Mouse (Mus musculus) cerebellum, adult 2 months (tissue): ENCODE results near the gene Cbfa2t2. TPM values are rescaled to one million over a fixed set of nuclear protein-coding genes. Genes with fewer than 3 reads are reported as not detected.

Experiments used
- DNase-seq, 2 experiments: peaks; one replicate each; pipeline ENCODE4 v3.0.0; 2021
- H3K27ac ChIP-seq: fragments of 200-500 bp; 2 replicates; pipeline ENCODE4 v1.5.1; 2012; ENCODE audit warnings: low read length, control low read depth, inconsistent platforms; ENCODE audit not compliant: insufficient read depth
- H3K27me3 ChIP-seq: fragments of 200-500 bp; 2 replicates; pipeline ENCODE4 v1.6.1; 2012; ENCODE audit warnings: inconsistent platforms, mild to moderate bottlenecking, low read length, moderate library complexity; ENCODE audit not compliant: control insufficient read depth, insufficient read depth
- H3K4me1 ChIP-seq: fragments of 200-500 bp; 2 replicates; pipeline ENCODE4 v1.6.1; 2011; ENCODE audit warnings: low read length; ENCODE audit not compliant: control insufficient read depth, insufficient read depth
- H3K4me3 ChIP-seq: fragments of 200-500 bp; replicated peaks from 2 replicates; pipeline ENCODE3; 2011; ENCODE audit warnings: mild to moderate bottlenecking, low read depth, low read length, control low read depth; ENCODE audit not compliant: insufficient read depth
- CTCF ChIP-seq: fragments of 200-500 bp; IDR thresholded peaks from 2 replicates; pipeline ENCODE4 v1.5.1; 2011; ENCODE audit warnings: low read depth, mild to moderate bottlenecking, control low read depth, low read length, moderate library complexity, borderline replicate concordance; ENCODE audit not compliant: insufficient read depth
- POLR2A ChIP-seq: fragments of 200-500 bp; IDR thresholded peaks from 2 replicates; pipeline ENCODE4 v1.6.1; 2011; ENCODE audit warnings: low read length, control low read depth, borderline replicate concordance; ENCODE audit not compliant: insufficient read depth
- WGBS: fragments of 180-500 bp; shearing (Covaris S2); methylation state at CpG from one replicate; pipeline ENCODE4 v1.1.7; 2018; 5-methylcytosine and 5-hydroxymethylcytosine counted together
- polyA plus RNA-seq: library from polyadenylated mRNA; depleted of rRNA; stranded (reverse); fragments of >200 nt; gene quantifications from 2 replicates; pipeline ENCODE4 v1.2.3, GENCODE M21; 2012

The Cbfa2t2 gene
- polyA plus RNA-seq, 1 experiment: 31.5 TPM

GRCm38 (mm10) chr2:154549127-154549885 lies 113.0 kb downstream of the Cbfa2t2 start:
- Histone ChIP-seq H3K27ac (no peak overlapping the region), H3K27me3 (no peaks in the 10 kb centered on the region), H3K4me1 (peaks cover 20% of the 10 kb centered on the region), H3K4me3 (no peak overlapping the region)
- DNase-seq: peak in 1 of 2 experiments; percentile 32
- WGBS: 29% methylated on average over 47 of the region's 48 CpGs
- no peak for TF ChIP-seq CTCF
- no peak for TF ChIP-seq POLR2A

- H3K27ac ChIP-seq: no peak overlapping the region
These were observed 113.6 kb downstream of the Cbfa2t2 start for GRCm38 (mm10) chr2:154549886-154550189.

GRCm38 (mm10) chr2:154550937-154551336 lies 114.7 kb downstream of the Cbfa2t2 start:
- TF ChIP-seq CTCF (no peak), POLR2A (no peak)
- H3K27ac ChIP-seq: no peak overlapping the region
- H3K4me1 ChIP-seq: peaks cover 19% of the 10 kb centered on the region
- no peak for DNase-seq
- WGBS: 50% methylated on average over 2 of the region's 2 CpGs
- no peak overlapping the region for H3K4me3 ChIP-seq
- no peaks in the 10 kb centered on the region for H3K27me3 ChIP-seq

More at GRCm38 (mm10) chr2:154549886-154550189, 113.6 kb downstream of the Cbfa2t2 start:
- no peak overlapping the region for H3K4me3 ChIP-seq
- TF ChIP-seq POLR2A: no peak
- no peak for TF ChIP-seq CTCF
- peaks cover 19% of the 10 kb centered on the region for H3K4me1 ChIP-seq
- H3K27me3 ChIP-seq: no peaks in the 10 kb centered on the region
- no peak for DNase-seq
- 18% methylated on average over 20 of the region's 20 CpGs for WGBS

- DNase-seq: peak in 1 of 2 experiments; percentile 12
- WGBS: 89% methylated on average over 4 of the region's 4 CpGs
- peak within 1 kb of the TSS; percentile 33 for H3K4me3 ChIP-seq
- peaks cover 19% of the 10 kb centered on the region for H3K4me1 ChIP-seq
- 0 out of 2 replicates have a peak within 1 kb of the TSS, but pooled peaks have one; percentile 10 for H3K27ac ChIP-seq
- no peaks in the 10 kb centered on the region for H3K27me3 ChIP-seq
- TF ChIP-seq CTCF (no peak), POLR2A (no peak)
These were observed 115.2 kb downstream of the Cbfa2t2 start, which contains the start of gene Actl10 for GRCm38 (mm10) chr2:154551476-154551875. Actl10 (plus strand) TSS chr2:154551776.

GRCm38 (mm10) chr2:154551927-154552326 lies 115.6 kb downstream of the Cbfa2t2 start:
- H3K4me1 ChIP-seq: peaks cover 19% of the 10 kb centered on the region
- TF ChIP-seq CTCF (no peak), POLR2A (no peak)
- H3K27me3 ChIP-seq: no peaks in the 10 kb centered on the region
- H3K27ac ChIP-seq: no peak overlapping the region
- 22% methylated on average over 21 of the region's 21 CpGs for whole genome bisulfite sequencing
- DNase-seq: peak in 1 of 2 experiments; percentile 37
- H3K4me3 ChIP-seq: peak overlapping the region; percentile 33

- Histone ChIP-seq H3K4me1 (peaks cover 23% of the 10 kb centered on the region), H3K27me3 (no peaks in the 10 kb centered on the region), H3K27ac (0 out of 2 replicates have a peak overlapping the region, but pooled peaks have one; percentile 10), H3K4me3 (peak overlapping the region; percentile 33)
- TF ChIP-seq CTCF: peak; percentile 77
- TF ChIP-seq POLR2A: no peak
- 2% methylated on average over 27 of the region's 27 CpGs for WGBS
- peak; percentile 87 to 89 for DNase-seq
These were observed 116.2 kb downstream of the Cbfa2t2 start for GRCm38 (mm10) chr2:154552424-154552907.

GRCm38 (mm10) chr2:154555235-154555634 lies 119.0 kb downstream of the Cbfa2t2 start:
- no peak for TF ChIP-seq CTCF
- no peak for TF ChIP-seq POLR2A
- no peak for DNase-seq
- Histone ChIP-seq H3K27ac (no peak overlapping the region), H3K4me3 (no peak overlapping the region), H3K27me3 (no peaks in the 10 kb centered on the region), H3K4me1 (peaks cover 35% of the 10 kb centered on the region)
- 51% methylated on average over 6 of the region's 6 CpGs for WGBS
